Mouse (Mus musculus) bone marrow, adult 2 months (tissue): ENCODE results near the gene Ipcef1. TPM values are rescaled to one million over a fixed set of nuclear protein-coding genes. Genes with fewer than 3 reads are reported as not detected.

Source experiments
- H3K27ac ChIP-seq: fragments of 200-500 bp; 2 replicates; pipeline ENCODE4 v1.5.1; 2012; ENCODE audit warnings: low read depth, mild to moderate bottlenecking, control low read depth, inconsistent platforms, low read length; ENCODE audit not compliant: control insufficient read depth, poor library complexity, insufficient read depth
- H3K4me1 ChIP-seq: fragments of 200-500 bp; 2 replicates; pipeline ENCODE4 v1.6.1; 2011; ENCODE audit warnings: low read length; ENCODE audit not compliant: control insufficient read depth, insufficient read depth
- H3K4me3 ChIP-seq: fragments of 200-500 bp; replicated peaks from 2 replicates; pipeline ENCODE3; 2011; ENCODE audit warnings: mild to moderate bottlenecking, low read depth, low read length, control low read depth; ENCODE audit not compliant: control insufficient read depth
- CTCF ChIP-seq: fragments of 200-500 bp; IDR thresholded peaks from 2 replicates; pipeline ENCODE4 v1.5.1; 2011; ENCODE audit warnings: low read length, control low read depth; ENCODE audit not compliant: control insufficient read depth, insufficient read depth
- POLR2A ChIP-seq: fragments of 200-500 bp; IDR thresholded peaks from 2 replicates; pipeline ENCODE4 v1.6.1; 2011; ENCODE audit warnings: low read depth, mild to moderate bottlenecking, control low read depth, low read length, borderline replicate concordance; ENCODE audit not compliant: control insufficient read depth
- WGBS: fragments of 180-500 bp; shearing (Covaris S2); methylation state at CpG from one replicate; pipeline ENCODE4 v1.1.7; 2018; 5-methylcytosine and 5-hydroxymethylcytosine counted together
- polyA plus RNA-seq: library from polyadenylated mRNA; stranded (reverse); fragments of >200 nt; gene quantifications from 2 replicates; pipeline ENCODE4 v1.2.4, GENCODE M21; 2011; ENCODE audit warnings: low replicate concordance; ENCODE audit not compliant: missing spikeins, insufficient read depth, insufficient read length

The Ipcef1 gene
- polyA plus RNA-seq, 1 experiment = 13.4 TPM

GRCm38 (mm10) chr10:6934776-6935175 lies 117.5 kb downstream of the Ipcef1 start:
- TF ChIP-seq CTCF (no peak), POLR2A (no peak)
- 75% methylated on average over 3 of the region's 3 CpGs for WGBS
- Histone ChIP-seq H3K4me3 (no peak overlapping the region), H3K27ac (no peak overlapping the region), H3K4me1 (no peaks in the 10 kb centered on the region)

- TF ChIP-seq CTCF (no peak), POLR2A (no peak)
- Histone ChIP-seq H3K27ac (no peak overlapping the region), H3K4me1 (no peaks in the 10 kb centered on the region), H3K4me3 (no peak overlapping the region)
- WGBS = 50% methylated on average over 2 of the region's 2 CpGs
These were observed 121.4 kb downstream of the Ipcef1 start for GRCm38 (mm10) chr10:6930889-6931288.

GRCm38 (mm10) chr10:6930398-6930797 lies 121.9 kb downstream of the Ipcef1 start:
- 81% methylated on average over 1 of the region's 1 CpGs for WGBS
- Histone ChIP-seq H3K27ac (no peak overlapping the region), H3K4me1 (no peaks in the 10 kb centered on the region), H3K4me3 (no peak overlapping the region)
- TF ChIP-seq POLR2A (no peak), CTCF (no peak)

- TF ChIP-seq CTCF = no peak
- TF ChIP-seq POLR2A = no peak
- H3K27ac ChIP-seq = no peak overlapping the region
- H3K4me3 ChIP-seq = no peak overlapping the region
- WGBS = 68% methylated on average over 1 of the region's 1 CpGs
- H3K4me1 ChIP-seq = no peaks in the 10 kb centered on the region
These were observed 123.4 kb downstream of the Ipcef1 start for GRCm38 (mm10) chr10:6928905-6929304.

GRCm38 (mm10) chr10:6927600-6928223 lies 124.6 kb downstream of the Ipcef1 start:
- no peak for TF ChIP-seq POLR2A
- no peak for TF ChIP-seq CTCF
- Histone ChIP-seq H3K4me1 (no peaks in the 10 kb centered on the region), H3K27ac (no peak overlapping the region), H3K4me3 (no peak overlapping the region)
- 74% methylated on average over 4 of the region's 4 CpGs for WGBS

- H3K27ac ChIP-seq = no peak overlapping the region
- TF ChIP-seq CTCF (no peak), POLR2A (no peak)
- no peak overlapping the region for H3K4me3 ChIP-seq
- 86% methylated on average over 2 of the region's 2 CpGs for WGBS
- no peaks in the 10 kb centered on the region for H3K4me1 ChIP-seq
These were observed 125.6 kb downstream of the Ipcef1 start for GRCm38 (mm10) chr10:6926724-6927123.

GRCm38 (mm10) chr10:6916545-6917257 lies 135.6 kb downstream of the Ipcef1 start:
- Histone ChIP-seq H3K4me1 (no peaks in the 10 kb centered on the region), H3K4me3 (no peak overlapping the region), H3K27ac (no peak overlapping the region)
- WGBS = 46% methylated on average over 6 of the region's 6 CpGs
- TF ChIP-seq POLR2A (no peak), CTCF (no peak)

- no peak overlapping the region for H3K27ac ChIP-seq
- WGBS = 59% methylated on average over 1 of the region's 1 CpGs
- H3K4me1 ChIP-seq = no peaks in the 10 kb centered on the region
- H3K4me3 ChIP-seq = no peak overlapping the region
- TF ChIP-seq CTCF = no peak
- no peak for TF ChIP-seq POLR2A
These were observed 136.3 kb downstream of the Ipcef1 start for GRCm38 (mm10) chr10:6915991-6916390.

GRCm38 (mm10) chr10:6909763-6910162 lies 142.5 kb downstream of the Ipcef1 start:
- no peak for TF ChIP-seq CTCF
- no peak for TF ChIP-seq POLR2A
- no peak overlapping the region for H3K27ac ChIP-seq
- WGBS = 65% methylated on average over 2 of the region's 2 CpGs
- H3K4me3 ChIP-seq = no peak overlapping the region
- no peaks in the 10 kb centered on the region for H3K4me1 ChIP-seq
